Mouse (Mus musculus) limb, embryonic 14.5 days (tissue): Measurements from ENCODE around the gene Foxm1. TPM values are rescaled to one million over a fixed set of nuclear protein-coding genes. Genes with fewer than 3 reads are reported as not detected.

Experiments
- ATAC-seq: fragments of 200-750 bp; cut with Nextera tagmentation; 2 replicates; pipeline ENCODE4 v1.8.0; 2017; ENCODE audit warnings: low read depth, moderate number of reproducible peaks, moderate TSS enrichment; ENCODE audit not compliant: low FRiP score
- DNase-seq: peaks from one replicate; pipeline ENCODE4 v3.0.0-alpha.2; 2015; ENCODE audit warnings: low spot score
- H3K27ac ChIP-seq: fragments of 300-500 bp; sonication (generic); replicated peaks from 2 replicates; pipeline ENCODE4 v1.5.1; 2014; ENCODE audit warnings: low read depth, mild to moderate bottlenecking, low read length, moderate library complexity, mixed read lengths
- H3K27me3 ChIP-seq: fragments of 300-500 bp; sonication (generic); 2 replicates; pipeline ENCODE4 v1.6.1; 2014; ENCODE audit warnings: low read length, mixed read lengths; ENCODE audit not compliant: control insufficient read depth, insufficient read depth
- H3K36me3 ChIP-seq: fragments of 300-500 bp; sonication (generic); 2 replicates; pipeline ENCODE4 v1.6.1; 2014; ENCODE audit warnings: mild to moderate bottlenecking, low read length, moderate library complexity, mixed read lengths; ENCODE audit not compliant: control insufficient read depth, insufficient read depth
- H3K4me1 ChIP-seq: fragments of 300-500 bp; sonication (generic); 2 replicates; pipeline ENCODE4 v1.6.1; 2014; ENCODE audit warnings: antibody characterized with exemption, low read length, mixed read lengths; ENCODE audit not compliant: control insufficient read depth, insufficient read depth
- H3K4me2 ChIP-seq: fragments of 300-500 bp; sonication (generic); replicated peaks from 2 replicates; pipeline ENCODE4 v1.6.1; 2014; ENCODE audit warnings: low read depth, mild to moderate bottlenecking, low read length, moderate library complexity; ENCODE audit not compliant: severe bottlenecking
- H3K4me3 ChIP-seq: fragments of 300-500 bp; sonication (generic); replicated peaks from 2 replicates; pipeline ENCODE4 v1.5.1; 2014; ENCODE audit warnings: low read length
- H3K9ac ChIP-seq: fragments of 300-500 bp; sonication (generic); 2 replicates; pipeline ENCODE4 v1.6.1; 2014; ENCODE audit warnings: mild to moderate bottlenecking, low read depth, low read length, moderate library complexity; ENCODE audit not compliant: severe bottlenecking
- H3K9me3 ChIP-seq: fragments of 300-500 bp; sonication (generic); 2 replicates; pipeline ENCODE4 v1.6.1; 2016; ENCODE audit warnings: low read length; ENCODE audit not compliant: control insufficient read depth
- POLR2A ChIP-seq: fragments of 200-500 bp; IDR thresholded peaks from 2 replicates; pipeline ENCODE4 v1.8.0; 2012; ENCODE audit warnings: inconsistent platforms, mild to moderate bottlenecking, moderate library complexity, borderline replicate concordance; ENCODE audit not compliant: insufficient read depth, insufficient read length; ENCODE audit errors: extremely low read depth
- WGBS: fragments of 180-500 bp; shearing (Covaris S2); extraction: QIAGEN DNeasy Blood & Tissue Kit; methylation state at CpG from one replicate; pipeline ENCODE4 v1.1.7; 2014; 5-methylcytosine and 5-hydroxymethylcytosine counted together
- polyA plus RNA-seq, 2 experiments: library from polyadenylated mRNA; depleted of rRNA in 1 of 2; stranded (reverse) in 1 of 2; unstranded in 1 of 2; fragments of >200 nt; fragmentation: Nextera tagmentation in 1 of 2; extraction: Ambion mirVana in 1 of 2; gene quantifications; 2 replicates each; pipeline versions ENCODE4 v1.2.1 to v1.2.3; 2012 to 2014

The Foxm1 gene
- polyA plus RNA-seq, 2 experiments = 30.9 to 81.2 TPM

DNA sequence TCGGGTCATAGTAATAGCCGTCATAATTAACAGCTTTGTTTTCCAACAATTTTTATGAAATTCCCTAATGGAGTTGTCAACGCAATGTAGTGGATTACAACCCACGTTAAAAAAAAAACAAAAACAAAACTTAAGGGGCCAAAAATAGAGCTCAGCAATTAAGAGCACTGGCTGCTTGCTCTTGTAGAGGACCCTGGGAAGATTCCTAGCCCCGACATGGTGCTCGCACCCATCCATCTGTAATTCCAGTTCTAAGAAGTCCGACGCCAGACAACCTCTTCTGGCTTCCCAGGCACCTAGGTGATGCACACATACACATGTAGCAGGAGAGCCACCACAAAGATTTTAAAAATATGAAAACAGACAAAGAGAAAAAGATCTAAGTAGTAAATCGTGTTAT lies 62.3 kb downstream of the Foxm1 start:
- WGBS = 18% methylated on average over 9 of the region's 9 CpGs
- no peak for ATAC-seq
- Histone ChIP-seq H3K27me3 (no peaks in the 10 kb centered on the region), H3K27ac (peak overlapping the region; percentile 97), H3K9me3 (no peaks in the 10 kb centered on the region), H3K4me1 (0 out of 2 replicates have a peak, but pooled peaks cover 3% of the 10 kb centered on the region), H3K4me3 (peak overlapping the region; percentile 50), H3K36me3 (peaks cover 18% of the 10 kb centered on the region), H3K9ac (peak overlapping the region; percentile 86), H3K4me2 (peak overlapping the region; percentile 53)
- TF ChIP-seq POLR2A = no peak
- DNase-seq = no peak

Other genes starting within 250 kb of the Foxm1 start
- gene Tspan9, start 219.4 kb upstream of the Foxm1 start, polyA plus RNA-seq (2012; rRNA removed) = 151 and 192 TPM in 2 replicates
- gene Tspan9, start 219.4 kb upstream of the Foxm1 start, polyA plus RNA-seq (2014; fragmentation: Nextera tagmentation; extraction: Ambion mirVana) = 134 and 141 TPM in 2 replicates
- gene Tead4, start 62.1 kb upstream of the Foxm1 start, polyA plus RNA-seq (2012; rRNA removed) = 4.6 and 5.3 TPM in 2 replicates
- 3.7 and 5.8 TPM in 2 replicates for gene Tead4, start 62.1 kb upstream of the Foxm1 start, polyA plus RNA-seq (2014; fragmentation: Nextera tagmentation; extraction: Ambion mirVana)
- gene Tulp3, start 7.1 kb upstream of the Foxm1 start, polyA plus RNA-seq (2012; rRNA removed) = 49.0 and 56.1 TPM in 2 replicates
- 20.3 and 24.8 TPM in 2 replicates for gene Tulp3, start 7.1 kb upstream of the Foxm1 start, polyA plus RNA-seq (2014; fragmentation: Nextera tagmentation; extraction: Ambion mirVana)
- gene Rhno1, start 56 bp upstream of the Foxm1 start, polyA plus RNA-seq (2012; rRNA removed) = 58.8 and 61.3 TPM in 2 replicates
- 127 and 138 TPM in 2 replicates for gene Rhno1, start 56 bp upstream of the Foxm1 start, polyA plus RNA-seq (2014; fragmentation: Nextera tagmentation; extraction: Ambion mirVana)
- 0.77 and 1.1 TPM in 2 replicates for gene Tex52, start 12.5 kb downstream of the Foxm1 start, polyA plus RNA-seq (2012; rRNA removed)
- gene Tex52, start 12.5 kb downstream of the Foxm1 start, polyA plus RNA-seq (2014; fragmentation: Nextera tagmentation; extraction: Ambion mirVana) = 0.26 and 0.37 TPM in 2 replicates
- not detected in 2 replicates for gene Gm44596, start 12.5 kb downstream of the Foxm1 start, polyA plus RNA-seq (2012; rRNA removed)
- not detected in 2 replicates for gene Gm44596, start 12.5 kb downstream of the Foxm1 start, polyA plus RNA-seq (2014; fragmentation: Nextera tagmentation; extraction: Ambion mirVana)
- gene Nrip2, start 36.3 kb downstream of the Foxm1 start, polyA plus RNA-seq (2012; rRNA removed) = 5.7 and 6.2 TPM in 2 replicates
- gene Nrip2, start 36.3 kb downstream of the Foxm1 start, polyA plus RNA-seq (2014; fragmentation: Nextera tagmentation; extraction: Ambion mirVana) = 7.0 and 8.3 TPM in 2 replicates
- gene Itfg2, start 62.0 kb downstream of the Foxm1 start, polyA plus RNA-seq (2012; rRNA removed) = 34.5 and 41.5 TPM in 2 replicates
- gene Itfg2, start 62.0 kb downstream of the Foxm1 start, polyA plus RNA-seq (2014; fragmentation: Nextera tagmentation; extraction: Ambion mirVana) = 29.0 and 32.1 TPM in 2 replicates
- gene Fkbp4, start 75.7 kb downstream of the Foxm1 start, polyA plus RNA-seq (2012; rRNA removed) = 187 and 227 TPM in 2 replicates
- gene Fkbp4, start 75.7 kb downstream of the Foxm1 start, polyA plus RNA-seq (2014; fragmentation: Nextera tagmentation; extraction: Ambion mirVana) = 297 and 306 TPM in 2 replicates
- gene Pzp, start 163.8 kb downstream of the Foxm1 start, polyA plus RNA-seq (2012; rRNA removed) = 0.06 and 0.47 TPM in 2 replicates
- gene Pzp, start 163.8 kb downstream of the Foxm1 start, polyA plus RNA-seq (2014; fragmentation: Nextera tagmentation; extraction: Ambion mirVana) = not detected in 2 replicates
- 0.10 TPM in 1 of 2 replicates, not detected in the other for gene A2ml1, start 218.6 kb downstream of the Foxm1 start, polyA plus RNA-seq (2012; rRNA removed)
- not detected in 2 replicates for gene A2ml1, start 218.6 kb downstream of the Foxm1 start, polyA plus RNA-seq (2014; fragmentation: Nextera tagmentation; extraction: Ambion mirVana)